Mouse (Mus musculus) ES-E14 (cell line): ENCODE measurements around the gene Stox2. TPM values are rescaled to one million over a fixed set of nuclear protein-coding genes. Genes with fewer than 3 reads are reported as not detected.

Experiments
- DNase-seq: peaks from one replicate; pipeline ENCODE4 v3.0.0-alpha.2; 2013; ENCODE audit warnings: low read depth, low spot score
- H3K27ac ChIP-seq: 2 replicates; pipeline ENCODE4 v1.5.1; 2012; ENCODE audit warnings: low read depth, mild to moderate bottlenecking, low read length, moderate library complexity, mixed read lengths; ENCODE audit not compliant: poor library complexity, insufficient read depth, severe bottlenecking
- H3K36me3 ChIP-seq: 2 replicates; pipeline ENCODE4 v1.6.1; 2012; ENCODE audit warnings: mild to moderate bottlenecking, low read length, moderate library complexity, mixed read lengths; ENCODE audit not compliant: control insufficient read depth, poor library complexity, insufficient read depth, severe bottlenecking
- H3K4me1 ChIP-seq, 2 experiments: fragments of 150-350 bp in 1 of 2; sonication (generic) in 1 of 2; 2 replicates each; pipeline ENCODE4 v1.6.1; 2012; ENCODE audit warnings: low read length in 2 of 2, mild to moderate bottlenecking in 1 of 2, mixed read lengths in 1 of 2; ENCODE audit not compliant: control insufficient read depth in 2 of 2, insufficient read depth in 2 of 2, poor library complexity in 1 of 2
- H3K4me3 ChIP-seq, 2 experiments: fragments of 150-350 bp in 1 of 2; sonication (generic) in 1 of 2; 2 replicates each; pipeline ENCODE4 v1.5.1; 2012; ENCODE audit warnings: low read length in 2 of 2, low read depth in 1 of 2, mild to moderate bottlenecking in 1 of 2, mixed read lengths in 1 of 2; ENCODE audit not compliant: insufficient read depth in 1 of 2, poor library complexity in 1 of 2, severe bottlenecking in 1 of 2
- H3K9ac ChIP-seq: 2 replicates; pipeline ENCODE4 v1.6.1; 2012; ENCODE audit warnings: low read depth, mild to moderate bottlenecking, low read length, mixed read lengths; ENCODE audit not compliant: poor library complexity, insufficient read depth, severe bottlenecking
- H3K9me3 ChIP-seq: fragments of 150-350 bp; sonication (generic); 2 replicates; pipeline ENCODE4 v1.6.1; 2012; ENCODE audit warnings: low read depth, mild to moderate bottlenecking, low read length; ENCODE audit not compliant: control insufficient read depth, insufficient read depth
- CHD2 ChIP-seq: IDR thresholded peaks from 2 replicates; pipeline ENCODE4 v1.6.1; 2014; ENCODE audit warnings: mild to moderate bottlenecking, low read depth, low read length, inconsistent platforms
- HCFC1 ChIP-seq: IDR thresholded peaks from 2 replicates; pipeline ENCODE4 v1.6.1; 2012; ENCODE audit warnings: low read length, inconsistent platforms, borderline replicate concordance; ENCODE audit not compliant: insufficient read depth
- MAFK ChIP-seq: IDR thresholded peaks from 2 replicates; pipeline ENCODE4 v1.6.1; 2014; ENCODE audit warnings: mild to moderate bottlenecking, low read depth, low read length, inconsistent platforms; ENCODE audit not compliant: insufficient read depth
- ZC3H11A ChIP-seq: IDR thresholded peaks from 2 replicates; pipeline ENCODE4 v1.6.1; 2012; ENCODE audit warnings: low read depth, mild to moderate bottlenecking, inconsistent platforms, low read length, borderline replicate concordance
- ZNF384 ChIP-seq: IDR thresholded peaks from 2 replicates; pipeline ENCODE4 v1.6.1; 2012; ENCODE audit warnings: low read depth, low read length, inconsistent platforms
- in situ Hi-C, 2 experiments: fragments of 600-800 bp; cut with MboI; formaldehyde crosslinking; loops; one replicate each; pipeline ENCODE4 v1.15.1; 2025; ENCODE audit warnings: low sequenced_read_pairs in 2 of 2, inconsistent platforms in 1 of 2; ENCODE audit not compliant: unreplicated experiment in 2 of 2
- total RNA-seq: library from RNA; depleted of rRNA; stranded (reverse); fragments of 300-350 nt; gene quantifications from 2 replicates; pipeline ENCODE4 v1.2.3, GENCODE M21; 2012

The Stox2 gene
- total RNA-seq, 1 experiment, result 6.8 TPM

- Histone ChIP-seq H3K4me3 (peak overlapping the region; percentile 31 to 43), H3K9ac (no peak overlapping the region; the same call in 1 of the 2 replicates), H3K4me1 (peaks cover 2 to 10% of the 10 kb centered on the region in 2 experiments; a peak in 2 of 4 replicates), H3K9me3 (no peaks in the 10 kb centered on the region), H3K36me3 (no peaks in the 10 kb centered on the region; the same call in 1 of the 2 replicates), H3K27ac (no peak overlapping the region)
- TF ChIP-seq CHD2 (no peak), ZNF384 (no peak), MAFK (no peak), ZC3H11A (no peak), HCFC1 (no peak)
- no peak for DNase-seq
- in situ Hi-C loops, result no loop called here
These were observed 252.7 kb downstream of the Stox2 start for GRCm38 (mm10) chr8:47193321-47193996.

DNA sequence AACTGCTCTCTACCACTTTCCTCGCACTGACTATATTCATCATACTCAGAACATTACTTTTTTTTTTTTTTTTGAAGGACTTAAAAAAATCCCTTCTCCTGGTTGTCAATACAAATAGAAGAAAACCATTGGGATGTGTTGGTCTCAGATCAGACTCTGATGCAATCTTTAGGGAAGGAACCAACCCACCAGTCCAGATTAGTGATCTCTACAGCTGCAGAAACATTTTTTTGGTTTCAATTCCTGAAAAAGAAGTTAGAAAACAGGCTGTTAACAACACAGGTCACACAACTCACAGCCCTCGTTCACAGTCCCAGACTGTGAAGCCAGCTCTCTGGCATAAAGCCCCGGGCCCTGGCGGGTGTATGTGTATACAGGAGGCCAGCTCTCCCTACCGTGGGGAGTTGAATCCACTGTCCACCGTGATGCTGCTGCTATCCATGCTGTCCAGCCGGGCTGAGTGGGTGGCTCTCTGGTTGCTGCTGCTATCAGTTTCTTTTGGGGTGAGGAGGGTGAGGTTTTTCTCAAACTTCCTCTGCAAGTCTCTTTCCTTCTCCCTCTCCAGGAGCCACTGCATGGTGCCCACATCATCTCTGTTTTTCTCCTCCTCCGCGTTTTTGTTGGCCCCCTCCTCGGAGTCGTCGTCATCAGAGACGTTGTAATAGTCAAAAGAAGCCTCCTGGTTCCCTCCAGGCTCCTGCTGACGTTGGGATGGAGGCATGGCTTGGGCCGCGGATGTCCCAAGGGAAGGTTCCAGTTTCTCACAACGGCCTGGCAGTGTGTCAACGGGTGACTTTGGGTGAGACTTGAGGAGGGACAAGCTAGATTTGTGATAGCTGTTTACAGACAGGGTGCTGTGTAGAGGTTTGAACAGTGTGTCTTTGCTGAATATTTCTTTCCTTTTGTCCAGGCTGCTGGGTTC is 254.5 kb downstream of the Stox2 start:
- H3K36me3 ChIP-seq, result no peaks in the 10 kb centered on the region; the same call in 1 of the 2 replicates
- in situ Hi-C loops, result no loop called here
- no peak overlapping the region for H3K27ac ChIP-seq
- no peak for TF ChIP-seq MAFK
- TF ChIP-seq ZNF384, result no peak
- TF ChIP-seq CHD2, result no peak
- no peak for TF ChIP-seq HCFC1
- no peak for TF ChIP-seq ZC3H11A
- H3K9ac ChIP-seq, result no peak overlapping the region
- DNase-seq, result no peak
- H3K4me3 ChIP-seq, result no peak overlapping the region
- peaks cover 2 to 10% of the 10 kb centered on the region in 2 experiments; a peak in 2 of 4 replicates for H3K4me1 ChIP-seq
- no peaks in the 10 kb centered on the region for H3K9me3 ChIP-seq

DNA sequence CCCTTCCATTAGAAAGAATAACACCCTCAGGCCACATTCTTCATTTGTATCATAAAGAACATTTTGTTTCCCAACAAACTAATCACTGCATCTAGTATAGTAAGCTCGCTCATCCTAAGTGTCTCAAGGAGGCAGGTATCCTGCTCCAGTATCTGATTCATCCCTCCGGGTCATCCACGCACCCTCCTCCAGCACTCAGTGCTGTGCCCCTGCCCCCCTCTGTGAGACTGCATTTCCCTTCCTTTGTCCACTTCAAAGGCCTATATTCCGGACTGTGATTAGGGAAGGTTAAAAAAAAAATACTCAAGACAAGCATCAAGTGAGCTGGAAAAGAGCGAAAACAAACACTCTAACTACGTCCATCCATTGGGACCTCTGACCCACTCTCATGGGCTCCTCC is 260.8 kb downstream of the Stox2 start:
- DNase-seq, result no peak
- no peaks in the 10 kb centered on the region for H3K36me3 ChIP-seq
- H3K27ac ChIP-seq, result no peak overlapping the region
- no peaks in the 10 kb centered on the region for H3K4me1 ChIP-seq
- in situ Hi-C loops, result no loop called here
- no peaks in the 10 kb centered on the region for H3K9me3 ChIP-seq
- no peak for TF ChIP-seq CHD2
- no peak for TF ChIP-seq ZNF384
- H3K4me3 ChIP-seq, result no peak overlapping the region
- H3K9ac ChIP-seq, result no peak overlapping the region

DNA sequence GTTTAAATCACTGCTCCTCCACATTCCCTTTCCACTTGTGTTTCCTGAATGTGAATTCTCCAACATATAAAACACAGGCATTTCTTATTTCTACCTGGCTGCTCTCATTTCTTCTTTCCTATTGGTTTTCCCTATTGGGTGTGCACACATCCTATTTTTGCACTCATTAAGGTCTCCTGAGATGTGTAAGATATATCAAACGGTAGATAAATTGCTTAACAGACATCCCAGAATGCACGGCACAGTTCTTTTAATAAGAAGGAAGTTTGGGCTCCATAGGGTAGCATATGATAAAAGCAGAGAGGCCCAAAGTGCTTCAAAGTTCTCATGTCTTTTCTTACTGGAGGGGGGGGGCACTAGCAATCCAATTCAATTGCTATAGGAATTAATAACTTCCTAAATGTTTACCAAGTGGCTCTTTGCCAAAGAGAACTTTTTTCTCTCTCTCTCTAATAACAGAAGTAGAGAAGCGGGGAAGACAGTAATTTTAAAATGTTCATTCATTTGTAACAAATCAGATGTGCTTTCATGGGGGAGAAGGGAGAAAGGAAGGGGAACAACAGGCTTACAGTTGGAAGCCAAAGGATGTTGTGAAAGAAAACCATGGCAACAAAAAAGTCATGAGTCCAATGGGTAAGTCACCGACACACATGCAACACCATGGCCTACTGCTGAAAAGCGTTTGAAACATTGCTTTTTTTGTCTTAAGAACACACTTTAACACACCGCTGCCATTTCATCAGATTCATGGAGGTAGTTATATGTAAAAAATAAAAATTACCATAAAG is 263.2 kb downstream of the Stox2 start:
- in situ Hi-C loops, result no loop called here
- no peaks in the 10 kb centered on the region for H3K36me3 ChIP-seq
- H3K4me1 ChIP-seq, result no peaks in the 10 kb centered on the region
- no peaks in the 10 kb centered on the region for H3K9me3 ChIP-seq
- DNase-seq, result no peak
- H3K4me3 ChIP-seq, result no peak overlapping the region
- H3K9ac ChIP-seq, result no peak overlapping the region
- H3K27ac ChIP-seq, result no peak overlapping the region
- TF ChIP-seq HCFC1 (no peak), CHD2 (no peak), MAFK (no peak)
